Mouse (Mus musculus): ENCODE measurements around the gene Idnk.
A peak's percentile ranks its signal among the peaks of the same experiment; 100 is the strongest.

Gene Idnk

DNA sequence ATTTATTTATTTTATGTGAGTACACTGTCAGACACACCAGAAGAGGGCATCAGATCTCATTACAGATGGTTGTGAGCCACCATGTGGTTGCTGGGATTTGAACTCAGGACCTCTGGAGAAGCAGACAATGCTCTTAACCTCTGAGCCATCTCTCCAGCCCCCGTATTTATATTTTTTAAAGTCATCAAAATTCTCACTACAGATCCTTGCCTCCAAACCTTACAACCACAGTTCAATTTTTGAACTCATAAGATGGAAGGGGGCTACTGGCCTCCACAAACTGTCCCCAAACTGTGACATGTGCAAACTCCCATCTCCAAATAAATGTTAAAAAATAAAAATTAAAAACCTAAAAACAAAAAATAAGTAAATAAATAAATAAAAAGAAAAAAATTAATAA is 9.7 kb upstream of the Idnk start:
- no peak for DNase-seq (ENCODE audit: low spot score)

DNA sequence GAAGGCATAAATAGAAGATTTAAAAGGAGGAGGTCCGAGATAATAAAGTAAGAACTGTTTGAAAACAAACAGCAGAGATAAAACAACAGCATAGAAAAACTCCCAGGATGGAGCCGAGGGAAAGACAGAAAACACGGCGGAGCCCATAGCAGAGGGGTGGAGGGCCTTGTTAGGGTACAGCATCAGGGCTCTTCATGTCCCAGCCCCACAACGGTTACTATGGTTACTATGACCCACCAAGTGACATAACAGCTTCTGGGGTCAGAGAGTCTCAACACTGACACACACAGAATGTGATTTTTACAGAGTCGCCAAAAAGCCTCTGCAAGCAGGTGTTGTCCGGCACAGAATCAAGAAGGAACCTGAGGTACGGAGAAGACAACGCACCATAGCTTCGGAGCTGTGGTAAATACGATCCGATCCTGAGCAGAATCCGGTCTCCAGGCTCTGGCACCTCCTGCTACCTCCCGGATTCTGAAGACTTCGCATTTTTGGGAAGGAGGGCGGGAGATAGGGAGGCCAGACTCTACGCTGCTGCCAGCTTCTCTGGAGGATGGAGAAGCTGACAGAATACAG is 9.1 kb upstream of the Idnk start:
- peak; percentile 55 for DNase-seq (ENCODE audit: low spot score)

DNA sequence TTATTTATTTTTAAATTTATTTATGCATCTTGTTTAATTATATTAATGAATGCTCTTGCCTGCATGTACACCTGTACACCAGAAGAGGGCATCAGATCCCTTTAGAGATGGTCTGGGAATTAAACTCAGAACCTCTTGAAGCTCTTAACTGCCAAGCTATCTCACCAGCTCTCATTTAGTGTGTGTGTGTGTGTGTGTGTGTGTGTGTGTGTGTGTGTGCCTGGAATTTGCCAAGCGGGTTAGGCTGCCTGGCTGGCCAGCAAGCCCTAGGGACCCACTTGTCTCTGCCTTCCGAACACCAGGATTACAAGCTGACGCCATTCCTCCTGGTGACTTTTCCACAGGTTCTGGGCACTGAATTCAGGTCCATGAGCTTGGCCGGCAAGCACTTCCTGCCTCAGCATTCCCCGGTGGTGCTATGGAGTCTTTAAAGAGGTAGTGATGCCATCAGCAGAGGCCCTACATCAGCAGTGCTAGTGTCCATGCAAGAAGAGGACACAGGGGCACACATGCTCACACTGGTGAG is 8.4 kb upstream of the Idnk start:
- no peak for DNase-seq (ENCODE audit: low spot score)

DNA sequence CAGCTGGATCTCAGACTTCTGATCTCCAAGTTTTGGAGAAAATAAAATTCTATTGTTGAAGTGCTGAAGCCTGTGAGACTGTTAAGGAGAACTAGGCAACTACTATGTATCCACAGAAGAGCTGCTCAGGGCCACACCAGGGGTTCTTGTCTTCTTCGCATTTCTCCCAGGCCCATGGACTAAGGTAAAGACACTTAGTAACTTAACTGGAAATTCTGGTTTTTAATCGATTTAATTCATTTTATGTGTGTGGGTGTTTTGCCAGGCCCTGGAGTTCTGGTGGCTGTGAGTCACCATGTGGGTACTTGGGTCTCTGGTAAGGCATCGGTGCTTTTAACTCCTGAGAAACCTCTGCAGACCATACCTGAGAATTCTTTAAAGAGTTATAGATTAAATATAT is 7.8 kb upstream of the Idnk start:
- DNase-seq (ENCODE audit: low spot score) = no peak

DNA sequence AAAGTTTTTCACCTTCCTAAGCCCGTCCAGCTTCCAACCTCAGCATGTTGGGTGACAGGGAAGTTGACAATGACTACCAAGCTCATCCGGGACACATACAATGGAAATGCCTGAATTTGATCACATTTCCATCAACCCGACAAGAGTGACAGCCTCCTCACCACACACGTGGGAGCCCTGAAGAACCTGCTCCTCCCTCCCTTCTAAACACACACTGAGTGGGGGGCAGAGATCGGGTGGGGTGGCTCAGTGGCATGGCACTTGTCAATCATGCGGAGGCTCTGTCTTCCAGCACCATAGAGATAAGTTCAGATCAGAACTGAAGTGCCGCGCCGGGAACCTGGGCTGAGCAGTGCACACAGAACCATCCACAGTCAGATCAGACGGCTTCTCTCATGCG is 7.0 kb upstream of the Idnk start:
- no peak for DNase-seq (ENCODE audit: low spot score)

DNA sequence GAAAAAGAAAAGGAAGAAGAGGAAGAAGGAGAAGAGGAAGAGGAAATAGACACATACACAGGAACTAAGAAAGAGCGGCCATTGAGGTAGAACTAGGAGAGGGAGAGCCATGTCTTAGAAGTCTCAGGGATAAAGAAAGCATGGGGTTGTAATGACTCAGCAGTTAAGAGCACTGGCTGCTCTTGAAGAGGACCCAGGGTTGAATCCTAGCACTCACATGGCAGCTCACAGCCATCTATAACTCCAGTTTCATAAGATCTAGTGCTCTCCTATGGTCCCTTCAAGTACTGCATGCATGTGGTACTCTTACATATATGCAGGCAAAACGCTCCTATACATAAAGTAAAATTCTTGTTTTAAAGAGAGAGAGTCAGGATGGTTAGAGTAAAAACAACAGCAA is 1.4 kb upstream of the Idnk start:
- no peak for DNase-seq (ENCODE audit: low spot score)

DNA sequence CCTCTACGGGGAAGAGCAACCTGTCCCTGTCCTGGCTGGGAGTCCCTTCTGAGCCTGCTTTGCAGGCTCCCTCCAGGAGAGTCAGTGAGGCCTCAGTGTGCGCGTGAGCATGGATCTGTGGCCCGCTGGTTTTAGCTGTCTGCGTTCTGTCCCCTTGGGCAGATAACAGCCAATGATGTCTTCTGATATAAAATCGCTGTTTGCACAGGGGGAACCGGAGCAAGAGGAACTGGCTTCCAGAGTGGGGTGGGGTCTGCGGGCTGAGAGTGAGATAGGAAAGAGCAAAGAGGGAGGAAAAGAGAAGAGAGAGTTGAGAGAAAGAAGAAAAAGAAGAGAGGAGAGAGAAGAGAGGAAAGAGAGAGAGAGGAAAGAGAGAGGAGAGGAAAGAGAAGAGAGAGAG is 413 bp upstream of the Idnk start:
- no peak for DNase-seq (ENCODE audit: low spot score)

DNA sequence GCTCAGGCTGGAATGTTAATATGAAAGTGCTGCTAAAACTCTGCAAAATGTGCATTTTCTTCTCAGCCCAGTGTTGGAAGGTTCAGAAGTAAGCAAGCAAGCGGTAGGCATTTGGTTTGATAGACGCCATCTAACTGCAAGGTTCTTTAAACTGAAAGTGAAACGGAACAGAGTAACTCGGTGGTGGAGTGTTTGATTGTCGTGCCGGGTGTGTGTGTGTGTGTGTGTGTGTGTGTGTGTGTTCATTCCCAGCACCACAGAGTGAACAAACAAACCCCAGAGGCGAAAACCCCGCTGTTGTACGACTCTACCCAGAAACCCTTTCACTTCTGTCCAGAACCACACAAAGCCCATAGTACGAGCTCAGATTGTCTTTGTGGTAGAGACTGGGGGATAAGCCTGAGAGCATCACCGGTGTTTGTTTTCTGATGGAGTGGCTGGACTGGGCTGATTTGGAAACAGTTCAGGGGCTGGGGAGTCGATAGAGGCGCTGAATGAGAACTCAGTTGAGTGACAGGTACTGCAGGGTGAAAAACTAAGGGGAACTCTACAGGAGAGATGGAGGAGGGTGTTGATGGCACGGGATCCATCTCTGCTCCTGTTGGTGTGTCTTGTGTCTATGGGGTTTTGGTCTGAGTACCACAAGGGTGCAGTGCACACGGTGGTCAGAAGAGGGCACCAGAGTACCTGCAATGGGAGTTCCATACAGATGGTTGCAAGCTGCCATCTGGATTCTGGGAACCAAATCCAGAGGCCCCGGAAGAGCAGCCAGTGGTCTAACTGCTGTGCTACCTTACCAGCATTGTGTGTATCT is 857 bp downstream of the Idnk start:
- peak; percentile 57 for DNase-seq (ENCODE audit: low spot score)

DNA sequence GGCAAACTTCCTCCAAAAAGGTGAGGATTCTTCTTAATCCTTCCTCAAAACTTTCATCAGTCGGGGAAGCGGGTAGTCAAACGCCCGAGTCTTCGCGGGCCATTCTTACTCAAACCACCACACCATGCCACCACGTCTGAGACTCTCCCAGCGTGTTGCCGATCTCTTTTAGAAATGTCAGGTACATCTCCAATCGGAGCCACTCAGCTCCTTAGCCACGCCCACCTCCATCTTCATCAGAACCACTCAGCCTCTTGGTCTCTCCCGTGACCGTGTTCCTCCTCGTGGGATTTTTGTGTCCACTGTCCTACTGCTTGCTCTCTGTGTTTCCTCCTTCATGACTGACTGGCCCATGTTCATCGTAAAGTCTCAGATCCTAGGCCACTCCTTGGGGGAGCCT is 3.3 kb downstream of the Idnk start:
- DNase-seq (ENCODE audit: low spot score) = no peak

DNA sequence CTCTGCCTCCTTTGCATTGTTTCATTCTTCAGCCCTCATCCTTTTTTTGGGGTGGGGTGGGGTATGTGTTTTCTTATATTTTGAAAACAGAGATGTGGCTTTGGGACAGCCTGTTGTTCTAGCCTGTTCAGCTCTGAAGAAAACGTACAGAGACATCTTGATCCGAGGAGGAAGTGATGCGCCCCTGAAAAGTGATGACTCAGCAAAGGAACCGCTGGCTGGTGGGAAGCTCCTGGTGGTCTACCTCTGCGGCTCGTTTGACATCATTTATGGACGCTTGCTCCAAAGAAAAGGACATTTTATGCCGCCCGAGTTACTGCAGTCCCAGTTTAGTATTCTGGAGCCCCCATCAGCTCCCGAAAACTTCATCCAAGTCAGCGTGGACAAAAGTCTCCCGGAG is 5.9 kb downstream of the Idnk start:
- no peak for DNase-seq (ENCODE audit: low spot score)

DNA sequence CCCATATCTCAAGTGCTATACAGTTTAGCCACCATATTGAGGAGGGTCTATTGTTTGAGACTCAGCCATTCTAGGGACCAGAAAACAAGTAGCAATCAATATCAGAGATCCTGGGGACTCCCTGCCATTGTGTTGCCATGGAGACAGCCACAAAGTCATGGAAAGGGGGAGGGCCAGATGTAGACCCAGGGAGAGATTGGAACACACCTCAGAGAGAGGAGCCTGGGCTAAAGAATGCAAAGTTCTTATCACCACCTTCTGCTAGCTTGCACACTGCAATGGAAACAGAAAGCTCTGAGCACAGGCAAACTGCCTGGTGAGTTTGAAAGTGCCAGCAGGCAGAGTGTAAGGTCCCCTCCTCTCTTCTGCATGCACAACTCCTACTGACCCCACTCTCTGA is 10.7 kb downstream of the Idnk start:
- DNase-seq (ENCODE audit: low spot score) = no peak

DNA sequence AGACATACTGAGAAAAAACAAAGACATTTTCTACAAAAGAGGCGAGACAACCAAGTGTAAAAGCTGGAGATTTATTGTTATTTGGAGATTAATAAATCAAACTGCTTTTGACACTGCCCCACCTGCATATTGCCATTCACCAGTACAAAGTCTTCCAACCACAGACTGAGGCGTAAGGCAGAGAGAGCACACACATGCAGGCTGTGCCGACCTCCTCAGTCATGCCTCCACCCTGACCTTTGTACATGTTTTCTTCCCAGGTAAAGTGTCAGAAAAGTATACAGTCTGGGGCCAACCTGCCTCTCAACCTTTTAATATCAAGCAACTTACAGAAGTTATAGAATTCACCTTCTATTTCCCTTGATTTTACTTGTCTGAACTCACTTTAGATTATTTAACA is 18.7 kb downstream of the Idnk start:
- no peak for DNase-seq (ENCODE audit: low spot score)

DNA sequence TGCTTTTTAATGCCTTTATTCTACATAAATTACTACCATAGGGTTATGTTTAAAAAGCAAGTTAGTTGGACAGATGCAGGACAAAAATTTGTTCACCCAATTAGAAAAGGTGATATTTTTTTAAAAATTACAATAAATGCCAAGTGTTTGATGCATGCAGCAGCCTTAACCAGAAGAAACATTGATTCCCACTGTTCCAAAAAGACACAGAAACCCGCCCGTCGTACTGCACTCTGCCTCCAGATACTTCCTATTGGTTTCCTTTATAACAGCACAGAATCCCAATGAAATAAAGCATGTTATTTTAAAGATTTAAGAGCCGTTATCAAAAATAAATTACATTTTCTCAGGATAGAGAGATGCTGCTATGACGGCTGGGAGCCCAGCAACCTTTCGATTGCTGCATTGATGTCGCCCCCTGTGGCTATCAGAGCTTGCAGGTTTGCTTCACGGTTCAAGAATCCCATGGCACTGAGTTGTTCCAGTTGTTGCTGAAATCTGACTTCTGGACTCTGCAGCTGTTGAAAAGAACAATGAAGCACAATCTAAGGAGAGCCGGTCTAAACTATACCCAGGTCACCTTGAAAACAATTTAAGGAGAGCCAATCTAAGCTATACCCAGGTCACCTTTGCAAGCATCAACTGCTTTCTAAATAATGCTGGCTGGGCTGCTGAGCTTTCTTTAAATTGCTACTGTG is 20.2 kb downstream of the Idnk start:
- peak; percentile 99 for DNase-seq (ENCODE audit: low spot score)

DNA sequence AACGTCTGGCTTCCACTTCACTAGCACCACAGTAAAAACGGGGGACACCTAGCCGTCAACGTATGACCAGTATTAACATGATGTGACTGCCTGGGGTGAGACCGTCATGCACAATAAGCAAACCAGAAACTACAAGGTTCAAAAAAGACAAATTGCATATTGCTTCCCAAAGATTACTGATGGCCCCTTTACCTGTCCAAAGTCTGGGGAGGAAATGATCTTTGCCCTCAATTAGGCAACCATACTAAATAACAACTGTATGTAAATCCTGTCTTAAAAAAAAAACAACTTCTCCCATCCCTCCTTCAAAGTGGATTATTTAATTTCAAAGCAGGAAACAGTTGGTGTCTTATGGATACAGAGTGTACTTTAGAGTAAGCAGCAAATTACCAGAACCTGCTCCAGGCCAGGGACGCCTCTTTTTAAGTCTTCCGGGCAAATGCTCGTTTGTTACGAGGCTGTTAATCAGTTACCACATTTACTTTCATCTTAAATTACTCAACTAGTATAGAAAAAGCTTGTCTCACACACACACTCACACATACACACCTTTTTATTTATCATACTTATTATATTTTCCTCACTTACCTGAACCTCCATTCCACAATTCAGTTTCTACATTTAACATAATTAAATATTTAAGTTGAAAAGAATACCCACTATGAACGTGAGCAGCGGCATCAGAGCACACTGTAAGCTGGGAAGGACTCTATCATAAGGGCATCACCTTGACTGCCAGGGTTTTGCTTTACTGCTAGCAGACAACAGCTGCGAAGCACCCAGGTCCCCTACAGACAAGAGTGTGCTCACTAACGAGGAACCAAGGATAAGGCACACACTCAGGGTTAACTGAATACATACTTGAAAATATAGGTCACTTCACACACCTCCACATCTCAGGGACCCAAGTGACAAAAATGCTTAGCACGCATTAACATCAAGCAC is 24.4 kb downstream of the Idnk start:
- DNase-seq (ENCODE audit: low spot score) = no peak

DNA sequence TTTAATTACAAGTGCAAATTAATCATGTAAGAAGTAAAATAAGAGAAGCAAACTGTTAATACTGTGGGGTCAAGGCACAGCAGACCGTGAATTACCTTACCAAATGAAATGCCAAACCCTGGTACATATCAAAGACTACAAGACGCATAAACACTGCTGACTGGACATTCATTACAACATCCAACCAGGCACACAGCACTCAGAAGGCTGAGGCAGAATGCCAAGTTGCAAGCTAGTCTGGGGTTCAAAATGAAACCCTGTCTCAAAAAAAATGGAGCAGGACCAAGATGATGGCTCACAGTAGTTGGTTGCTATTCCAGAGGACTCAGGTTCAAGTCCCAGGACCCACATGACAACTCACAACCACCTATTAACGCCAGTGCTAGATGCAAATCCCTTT is 26.7 kb downstream of the Idnk start:
- no peak for DNase-seq (ENCODE audit: low spot score)

DNA sequence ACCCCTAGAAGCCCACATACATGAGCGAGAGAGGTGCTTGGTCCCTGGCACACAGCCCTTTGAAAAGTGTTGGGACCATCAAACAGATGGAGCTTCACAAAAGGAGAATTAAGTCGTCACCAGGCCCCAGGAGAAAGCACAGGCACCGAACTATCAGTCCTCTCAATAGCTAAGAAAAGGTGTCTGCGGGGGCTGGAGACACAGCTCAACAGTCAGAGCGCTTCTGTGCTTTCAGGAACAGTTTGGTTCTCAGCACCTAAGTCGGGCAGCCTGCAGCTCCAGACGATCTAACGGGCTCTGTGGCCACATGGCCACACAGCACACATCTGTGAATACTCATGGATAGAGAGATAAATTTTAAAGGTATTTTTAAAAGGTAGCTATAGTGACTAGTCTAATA is 28.8 kb downstream of the Idnk start:
- DNase-seq (ENCODE audit: low spot score) = no peak

DNA sequence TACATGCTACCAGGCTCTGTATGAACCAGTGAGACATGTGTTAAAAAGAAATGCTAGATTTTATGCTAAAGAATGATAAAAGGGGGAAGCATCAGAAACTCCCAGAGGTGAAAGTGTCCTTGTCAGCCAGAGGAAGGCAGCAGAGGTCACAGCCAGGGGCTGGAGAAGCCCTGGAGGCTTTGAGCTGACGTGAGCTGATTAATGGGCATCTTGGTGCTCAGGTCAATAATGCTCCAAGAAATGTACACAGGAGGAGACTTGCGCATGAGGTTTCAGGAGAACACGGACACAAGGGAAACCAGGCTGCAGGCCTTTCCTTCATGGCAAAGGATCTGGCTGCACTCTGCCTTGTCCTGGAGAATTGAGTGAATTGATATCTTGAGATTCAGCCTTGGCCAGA is 30.3 kb downstream of the Idnk start:
- no peak for DNase-seq (ENCODE audit: low spot score)

DNA sequence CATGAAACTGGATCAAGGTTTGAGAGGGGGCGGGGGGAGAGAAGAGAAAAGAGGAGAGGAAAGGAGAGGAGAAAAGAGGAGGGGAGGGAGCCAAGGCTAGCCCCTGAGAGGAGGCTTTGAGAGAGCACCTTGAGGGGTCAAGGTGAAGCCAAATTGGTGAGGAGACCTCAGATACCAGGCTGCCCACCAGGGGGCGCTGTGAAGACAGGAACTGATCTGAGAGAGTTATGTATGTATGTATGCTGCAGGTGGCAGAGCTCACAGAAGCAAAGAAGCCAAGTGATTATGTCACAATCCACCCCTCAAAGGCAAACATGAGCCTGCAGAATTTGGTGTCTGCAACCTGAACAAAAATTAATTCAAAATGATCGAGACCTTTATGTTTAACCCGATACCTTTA is 31.0 kb downstream of the Idnk start:
- no peak for DNase-seq (ENCODE audit: low spot score)

DNA sequence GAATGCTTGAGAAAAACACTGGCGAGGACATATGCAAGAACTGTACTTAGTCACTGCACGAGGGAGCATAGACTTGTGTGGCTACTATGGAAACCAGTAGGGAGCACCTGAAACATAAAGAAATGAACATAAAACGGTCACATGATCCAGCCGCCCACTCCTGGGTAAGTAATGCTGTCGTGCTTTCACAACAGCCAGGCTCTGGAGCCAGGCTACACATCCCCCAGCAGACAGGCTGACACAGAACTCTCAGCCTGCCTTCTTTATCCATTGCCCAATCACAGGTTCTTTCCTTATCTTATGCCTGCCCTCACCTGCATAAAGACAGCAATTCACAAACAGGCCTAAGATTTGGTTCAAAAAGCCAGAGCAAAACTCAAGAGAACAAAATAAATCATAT is 32.0 kb downstream of the Idnk start:
- DNase-seq (ENCODE audit: low spot score) = no peak

DNA sequence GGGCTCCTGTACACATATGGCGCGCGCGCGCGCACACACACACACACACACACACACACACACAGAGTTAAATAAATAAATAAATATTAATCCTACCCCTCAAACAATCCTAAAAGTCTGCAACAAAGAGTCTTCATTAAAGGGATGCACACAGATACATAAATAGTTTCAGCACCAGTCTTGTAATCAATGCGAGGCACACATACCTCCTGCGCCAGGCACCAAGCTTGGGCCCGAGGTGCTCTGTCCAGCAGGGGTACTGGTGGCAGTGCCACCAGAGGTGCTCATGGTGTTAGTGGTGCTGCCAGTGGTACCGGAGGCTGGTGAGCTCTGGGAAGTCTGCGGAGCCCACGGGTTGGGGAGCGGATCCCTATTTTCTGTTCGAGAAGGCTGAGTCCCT is 34.1 kb downstream of the Idnk start:
- DNase-seq (ENCODE audit: low spot score) = no peak

DNA sequence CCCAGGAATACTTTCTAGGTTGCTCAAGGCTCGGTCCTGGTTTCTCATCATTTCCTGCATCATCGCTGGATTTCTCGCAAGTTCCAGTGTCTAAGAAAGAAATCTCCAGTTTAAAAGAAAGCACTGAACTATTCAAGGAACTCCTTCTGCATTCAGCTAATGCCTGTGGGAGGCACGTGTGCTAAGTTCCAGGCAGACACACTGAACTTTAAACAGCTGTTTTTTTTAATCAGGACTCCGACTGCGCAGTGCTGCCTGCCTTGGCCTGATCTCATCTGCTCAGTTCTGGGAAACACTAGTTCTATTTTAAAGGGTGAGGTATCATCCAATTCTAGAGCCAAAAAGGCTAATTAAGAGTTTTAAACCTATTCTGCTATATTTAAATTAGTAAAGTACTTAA is 34.7 kb downstream of the Idnk start:
- DNase-seq (ENCODE audit: low spot score) = no peak

DNA sequence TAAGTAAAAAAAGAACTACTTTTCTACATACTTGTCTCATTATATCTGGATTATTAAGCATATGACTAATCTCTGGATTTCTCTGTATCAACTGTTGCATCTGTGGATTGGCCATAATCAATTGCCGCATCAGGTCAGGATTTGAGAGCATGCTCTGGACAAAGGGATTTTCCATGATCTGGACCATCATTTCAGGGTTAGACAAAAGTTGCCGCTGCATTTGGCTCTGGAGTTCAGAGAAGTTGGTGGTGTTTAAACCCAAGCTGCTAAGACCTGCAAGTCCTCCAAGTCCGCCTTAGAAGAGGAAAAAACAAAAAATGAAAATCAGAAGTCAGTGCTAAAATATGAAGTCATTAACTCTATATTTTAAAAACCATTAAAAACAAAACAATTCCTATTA is 35.8 kb downstream of the Idnk start:
- DNase-seq (ENCODE audit: low spot score) = no peak

Data from ovary, adult 18-20 months (tissue).